Mouse (Mus musculus): ENCODE results near the gene Atg4c.

GRCm38 (mm10) chr4:99181739-99182419 is 11.9 kb upstream of the Atg4c start:
- TF ChIP-seq CTCF (IDR thresholded peaks at IDR 0.05): no peak
- TF ChIP-seq EP300 (IDR thresholded peaks at IDR 0.05): no peak
